Mouse (Mus musculus) B cell, adult 2 months (primary cell): ENCODE data around the gene Ttc9c.

ENCODE experiments used
- DNase-seq, 2 experiments: peaks; one replicate each; pipeline ENCODE4 v3.0.0; 2022

The Ttc9c gene

DNA sequence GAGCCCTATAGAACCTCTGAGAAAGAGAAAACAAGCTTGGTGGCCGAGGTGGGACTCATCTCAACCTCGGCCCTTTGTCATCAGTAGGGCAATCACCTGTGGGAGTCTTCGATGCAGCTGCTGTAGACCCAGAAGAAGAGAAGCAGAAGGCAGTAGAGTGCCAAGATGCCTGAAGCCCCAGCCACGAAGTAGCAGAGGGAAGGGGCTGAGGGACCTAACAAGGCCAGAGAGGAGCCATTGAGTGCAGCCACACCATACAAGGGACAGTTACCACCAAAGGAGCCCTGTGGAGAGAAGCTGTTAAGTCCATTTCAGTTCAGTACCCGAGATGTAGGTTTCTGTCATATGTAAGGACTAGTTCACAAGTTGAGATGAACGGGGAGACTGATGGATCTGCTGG is 45.7 kb downstream of the Ttc9c start:
- DNase-seq, result no peak

DNA sequence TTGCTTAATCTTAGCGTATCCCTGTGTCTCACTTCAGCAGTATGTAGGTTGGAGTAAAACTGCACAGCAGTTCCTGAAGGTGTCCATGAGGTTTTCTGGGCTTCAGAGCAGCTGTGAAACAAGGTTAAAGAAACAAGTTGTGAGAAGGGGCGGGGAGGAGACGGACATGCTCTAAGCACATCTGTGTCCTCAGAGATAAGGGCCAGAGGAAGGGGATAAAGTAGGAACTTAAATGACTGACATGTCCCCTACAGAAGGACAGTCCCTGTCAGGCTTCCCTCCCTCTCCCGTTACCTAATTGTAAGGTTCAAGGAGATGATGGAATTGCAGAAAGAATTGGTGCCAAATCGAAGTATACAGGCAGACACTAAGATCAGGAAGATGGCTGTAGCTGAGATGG is 46.1 kb downstream of the Ttc9c start:
- no peak for DNase-seq

DNA sequence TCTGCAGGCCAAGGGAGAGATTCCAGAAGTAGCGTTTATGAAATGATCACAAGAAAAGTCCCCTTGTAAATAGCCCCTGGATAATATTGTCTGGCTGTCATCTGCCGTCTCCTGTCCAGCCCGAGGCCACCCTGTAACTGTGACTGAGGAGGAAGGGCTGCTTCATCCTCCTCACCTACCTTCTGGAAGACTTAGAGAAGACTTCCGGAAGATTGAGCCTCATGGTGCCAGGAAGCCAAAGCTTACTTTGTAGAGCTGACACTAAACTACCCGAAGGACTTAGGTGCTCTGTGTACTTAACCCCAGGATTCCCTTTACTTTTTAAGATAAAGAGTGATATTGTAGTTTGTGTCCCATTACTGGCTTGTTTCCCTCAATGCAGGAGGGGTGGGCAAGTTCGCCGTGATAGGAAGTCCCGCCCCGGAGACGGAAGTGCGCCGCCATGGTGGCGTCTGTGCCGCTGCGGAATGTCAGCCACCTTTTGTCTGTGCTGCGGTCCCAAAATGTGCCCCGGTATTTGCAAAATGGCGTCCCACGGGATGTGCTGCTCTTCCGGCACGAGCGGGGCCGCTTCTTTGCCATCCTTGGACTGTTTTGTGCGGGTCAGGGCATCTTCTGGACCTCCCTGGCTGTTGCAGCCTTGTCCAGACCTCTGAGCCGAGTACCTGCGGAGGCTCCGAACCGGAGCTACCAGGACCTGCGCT is 48.4 kb downstream of the Ttc9c start, which contains the start of gene Tmem223:
Gene Tmem223 (plus strand): TSS at position 430 of the 704 bp plus-strand sequence.
- DNase-seq, result peak; percentile 88 to 89

DNA sequence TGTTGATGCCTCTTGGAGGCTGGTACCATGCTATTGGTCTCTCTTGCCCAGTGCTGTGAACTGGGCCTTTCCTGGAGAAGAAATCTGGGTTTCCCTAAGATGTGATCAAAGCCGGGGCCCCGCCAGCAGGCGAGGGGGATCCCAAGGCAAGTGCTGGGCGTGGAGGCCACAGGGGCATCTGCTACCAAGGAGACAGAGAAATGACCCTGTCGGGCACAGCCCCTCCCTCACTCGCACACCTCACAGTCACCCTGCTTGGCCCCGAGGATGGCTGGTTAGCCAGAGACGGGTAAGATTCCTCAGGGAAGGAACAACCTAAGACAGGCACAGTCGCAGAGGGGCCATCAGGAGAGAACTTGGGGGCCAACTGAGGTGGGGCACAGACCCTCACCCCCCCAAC is 53.6 kb downstream of the Ttc9c start:
- DNase-seq, result no peak

DNA sequence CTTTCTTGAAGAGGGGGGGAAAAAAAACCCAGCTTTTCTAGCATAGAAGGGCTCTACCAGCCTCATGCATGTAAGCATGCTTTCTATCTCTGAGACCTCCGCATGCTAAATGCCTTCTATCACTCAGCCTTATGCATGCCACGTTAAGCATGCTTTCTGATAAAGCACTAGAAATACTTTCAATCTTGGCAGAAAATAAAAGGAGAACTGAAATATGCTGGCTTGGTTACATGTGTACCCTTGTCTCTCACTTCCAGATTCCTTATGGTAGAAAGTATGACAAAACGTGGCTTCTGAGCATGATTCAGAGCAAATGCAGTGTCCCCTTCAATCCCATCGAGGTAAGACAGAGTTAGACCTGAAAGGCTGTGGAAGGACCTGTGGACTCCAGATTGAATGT is 55.9 kb downstream of the Ttc9c start:
- no peak for DNase-seq

DNA sequence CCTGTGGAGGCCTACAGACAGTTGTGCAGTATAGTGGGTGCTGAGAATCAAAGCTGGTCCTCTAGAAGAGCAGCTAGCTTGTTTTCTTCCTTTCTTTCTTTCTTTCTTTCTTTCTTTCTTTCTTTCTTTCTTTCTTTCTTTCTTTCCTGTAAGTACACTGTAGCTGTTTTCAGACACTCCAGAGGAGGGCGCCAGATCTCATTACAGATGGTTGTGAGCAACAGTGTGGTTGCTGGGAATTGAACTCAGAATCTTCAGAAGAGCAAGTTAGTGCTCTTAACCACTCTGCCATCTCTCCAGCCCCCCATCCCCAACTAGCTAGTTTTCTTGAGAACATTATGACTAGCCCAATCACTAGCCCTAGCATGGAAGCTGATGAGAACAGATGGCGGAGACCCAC is 58.4 kb downstream of the Ttc9c start:
- peak; percentile 40 to 48 for DNase-seq
